Mouse (Mus musculus): ENCODE measurements at regions not wholly inside any gene's neighbourhood (a gene's known extent, or its start where the extent isn't known, plus 50 kb on each side); places are given as distances from the start of the nearest gene placed in this dataset.
A peak's percentile ranks its signal among the peaks of the same experiment; 100 is the strongest.

- intact Hi-C loops (cut with DNase I), result no loop called here
- DNase-seq (ENCODE audit: extremely low spot score in 1 of 2, low spot score in 2 of 2), result peak in 1 of 2 experiments; percentile 9
Observed at GRCm38 (mm10) chr16:79718230-79718629, 627.3 kb upstream of the Tmprss15 start.

- intact Hi-C loops (cut with DNase I), result no loop called here
- DNase-seq (ENCODE audit: extremely low spot score in 1 of 2, low spot score in 2 of 2), result no peak
Observed at GRCm38 (mm10) chr16:79692444-79692843, 601.5 kb upstream of the Tmprss15 start.

GRCm38 (mm10) chr16:79651162-79651741 lies 560.4 kb upstream of the Tmprss15 start:
- intact Hi-C loops (cut with DNase I), result no loop called here
- peak in 1 of 2 experiments; percentile 16 for DNase-seq (ENCODE audit: extremely low spot score in 1 of 2, low spot score in 2 of 2)

- DNase-seq (ENCODE audit: extremely low spot score in 1 of 2, low spot score in 2 of 2), result no peak
- intact Hi-C loops (cut with DNase I), result no loop called here
Observed at GRCm38 (mm10) chr16:79640898-79641297, 550.0 kb upstream of the Tmprss15 start.

GRCm38 (mm10) chr16:79627139-79627538 lies 536.2 kb upstream of the Tmprss15 start:
- intact Hi-C loops (cut with DNase I), result no loop called here
- no peak for DNase-seq (ENCODE audit: extremely low spot score in 1 of 2, low spot score in 2 of 2)

GRCm38 (mm10) chr16:79611002-79611401 lies 520.1 kb upstream of the Tmprss15 start:
- intact Hi-C loops (cut with DNase I), result no loop called here
- no peak for DNase-seq (ENCODE audit: extremely low spot score in 1 of 2, low spot score in 2 of 2)

GRCm38 (mm10) chr16:79590891-79591290 lies 500.0 kb upstream of the Tmprss15 start:
- intact Hi-C loops (cut with DNase I), result no loop called here
- DNase-seq (ENCODE audit: extremely low spot score in 1 of 2, low spot score in 2 of 2), result no peak

- intact Hi-C loops (cut with DNase I), result no loop called here
Observed at GRCm38 (mm10) chr16:79585745-79586144, 494.8 kb upstream of the Tmprss15 start.

GRCm38 (mm10) chr16:79570867-79571266 lies 480.0 kb upstream of the Tmprss15 start:
- DNase-seq (ENCODE audit: extremely low spot score in 1 of 2, low spot score in 2 of 2), result no peak
- intact Hi-C loops (cut with DNase I), result no loop called here

More at GRCm38 (mm10) chr16:79585745-79586144, 494.8 kb upstream of the Tmprss15 start:
- DNase-seq (ENCODE audit: extremely low spot score in 1 of 2, low spot score in 2 of 2), result no peak

GRCm38 (mm10) chr16:79534370-79534769 lies 443.5 kb upstream of the Tmprss15 start:
- DNase-seq (ENCODE audit: extremely low spot score in 1 of 2, low spot score in 2 of 2), result no peak
- intact Hi-C loops (cut with DNase I), result no loop called here

GRCm38 (mm10) chr16:79492493-79492892 lies 401.6 kb upstream of the Tmprss15 start:
- intact Hi-C loops (cut with DNase I), result no loop called here
- DNase-seq (ENCODE audit: extremely low spot score in 1 of 2, low spot score in 2 of 2), result no peak

- intact Hi-C loops (cut with DNase I), result no loop called here
- DNase-seq (ENCODE audit: extremely low spot score in 1 of 2, low spot score in 2 of 2), result no peak
Observed at GRCm38 (mm10) chr16:79450871-79451270, 360.0 kb upstream of the Tmprss15 start.

GRCm38 (mm10) chr16:79449732-79450131 lies 358.8 kb upstream of the Tmprss15 start:
- intact Hi-C loops (cut with DNase I), result no loop called here
- no peak for DNase-seq (ENCODE audit: extremely low spot score in 1 of 2, low spot score in 2 of 2)

- intact Hi-C loops (cut with DNase I), result no loop called here
Observed at GRCm38 (mm10) chr16:79407385-79407784, 316.5 kb upstream of the Tmprss15 start.

GRCm38 (mm10) chr16:79406216-79406615 lies 315.3 kb upstream of the Tmprss15 start:
- intact Hi-C loops (cut with DNase I), result no loop called here
- no peak for DNase-seq (ENCODE audit: extremely low spot score in 1 of 2, low spot score in 2 of 2)

More at GRCm38 (mm10) chr16:79407385-79407784, 316.5 kb upstream of the Tmprss15 start:
- no peak for DNase-seq (ENCODE audit: extremely low spot score in 1 of 2, low spot score in 2 of 2)

GRCm38 (mm10) chr16:79404064-79404463 lies 313.2 kb upstream of the Tmprss15 start:
- intact Hi-C loops (cut with DNase I), result no loop called here
- no peak for DNase-seq (ENCODE audit: extremely low spot score in 1 of 2, low spot score in 2 of 2)

GRCm38 (mm10) chr16:79400100-79400499 lies 309.2 kb upstream of the Tmprss15 start:
- intact Hi-C loops (cut with DNase I), result no loop called here
- DNase-seq (ENCODE audit: extremely low spot score in 1 of 2, low spot score in 2 of 2), result no peak

GRCm38 (mm10) chr16:79398476-79398875 lies 307.6 kb upstream of the Tmprss15 start:
- intact Hi-C loops (cut with DNase I), result no loop called here
- DNase-seq (ENCODE audit: extremely low spot score in 1 of 2, low spot score in 2 of 2), result no peak

GRCm38 (mm10) chr16:79394425-79394824 lies 303.5 kb upstream of the Tmprss15 start:
- intact Hi-C loops (cut with DNase I), result no loop called here
- DNase-seq (ENCODE audit: extremely low spot score in 1 of 2, low spot score in 2 of 2), result no peak

- intact Hi-C loops (cut with DNase I), result no loop called here
Observed at GRCm38 (mm10) chr16:79386421-79386820, 295.5 kb upstream of the Tmprss15 start.

GRCm38 (mm10) chr16:79350127-79350526 lies 259.2 kb upstream of the Tmprss15 start:
- DNase-seq (ENCODE audit: extremely low spot score in 1 of 2, low spot score in 2 of 2), result no peak
- intact Hi-C loops (cut with DNase I), result no loop called here

More at GRCm38 (mm10) chr16:79386421-79386820, 295.5 kb upstream of the Tmprss15 start:
- no peak for DNase-seq (ENCODE audit: extremely low spot score in 1 of 2, low spot score in 2 of 2)

All from left cerebral cortex, postnatal 10 days (tissue).